Mouse (Mus musculus) limb, embryonic 11.5 days (tissue): ENCODE measurements at regions not wholly inside any gene's neighbourhood (a gene's known extent, or its start where the extent isn't known, plus 50 kb on each side); places are given as distances from the start of the nearest gene placed in this dataset.

ENCODE experiments used
- ATAC-seq: fragments of 200-750 bp; cut with Nextera tagmentation; 2 replicates; pipeline ENCODE4 v1.8.0; 2017; ENCODE audit warnings: low read depth; ENCODE audit not compliant: insufficient number of reproducible peaks, low FRiP score, low TSS enrichment
- DNase-seq: peaks from one replicate; pipeline ENCODE4 v3.0.0-alpha.2; 2015; ENCODE audit warnings: low spot score
- H3K27ac ChIP-seq: fragments of 300-500 bp; sonication (generic); replicated peaks from 2 replicates; pipeline ENCODE4 v1.5.1; 2014; ENCODE audit warnings: low read depth, mild to moderate bottlenecking, low read length
- H3K27me3 ChIP-seq: fragments of 300-500 bp; sonication (generic); 2 replicates; pipeline ENCODE4 v1.6.1; 2014; ENCODE audit warnings: mild to moderate bottlenecking, low read length, mixed read lengths; ENCODE audit not compliant: control insufficient read depth, insufficient read depth
- H3K36me3 ChIP-seq: fragments of 300-500 bp; sonication (generic); 2 replicates; pipeline ENCODE4 v1.6.1; 2014; ENCODE audit warnings: mild to moderate bottlenecking, low read length, moderate library complexity, mixed read lengths; ENCODE audit not compliant: control insufficient read depth, insufficient read depth
- H3K4me1 ChIP-seq: fragments of 300-500 bp; sonication (generic); 2 replicates; pipeline ENCODE4 v1.6.1; 2014; ENCODE audit warnings: low read length, mixed read lengths; ENCODE audit not compliant: control insufficient read depth, insufficient read depth
- H3K4me2 ChIP-seq: fragments of 300-500 bp; sonication (generic); 2 replicates; pipeline ENCODE4 v1.6.1; 2014; ENCODE audit warnings: low read depth, mild to moderate bottlenecking, moderate library complexity; ENCODE audit not compliant: severe bottlenecking
- H3K4me3 ChIP-seq: fragments of 300-500 bp; sonication (generic); 2 replicates; pipeline ENCODE4 v1.5.1; 2014; ENCODE audit warnings: low read depth, low read length
- H3K9ac ChIP-seq: fragments of 300-500 bp; sonication (generic); 2 replicates; pipeline ENCODE4 v1.6.1; 2014; ENCODE audit warnings: mild to moderate bottlenecking, low read length
- H3K9me3 ChIP-seq: fragments of 300-500 bp; sonication (generic); 2 replicates; pipeline ENCODE4 v1.6.1; 2016; ENCODE audit warnings: low read length; ENCODE audit not compliant: control insufficient read depth
- WGBS: fragments of 180-500 bp; shearing (Covaris S2); extraction: QIAGEN DNeasy Blood & Tissue Kit; methylation state at CpG from one replicate; pipeline ENCODE4 v1.1.7; 2014; 5-methylcytosine and 5-hydroxymethylcytosine counted together

DNA sequence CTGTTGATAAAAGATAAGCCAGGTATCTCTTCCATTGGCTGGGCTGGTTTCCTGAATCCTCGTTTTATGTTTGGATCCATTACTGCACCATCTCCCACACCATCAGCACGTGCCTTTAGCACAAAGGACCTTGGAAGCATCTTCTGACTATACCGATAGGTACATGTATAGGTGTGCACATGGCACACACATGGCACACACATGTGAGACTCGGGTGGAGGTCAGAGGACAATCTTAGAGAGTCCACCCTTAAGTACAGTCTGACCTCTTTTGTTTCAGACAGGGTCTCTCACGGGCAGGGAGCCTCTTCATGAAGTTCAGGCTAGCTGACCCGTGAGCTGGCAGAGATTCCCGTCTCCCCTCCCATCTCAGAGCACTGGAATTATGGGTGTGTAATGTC, 142.3 kb upstream of the Zfp618 start:
- H3K4me2 ChIP-seq = no peak overlapping the region
- H3K9ac ChIP-seq = no peak overlapping the region
- H3K27me3 ChIP-seq = no peaks in the 10 kb centered on the region
- WGBS = 74% methylated on average over 7 of the region's 7 CpGs
- H3K4me1 ChIP-seq = no peaks in the 10 kb centered on the region
- H3K36me3 ChIP-seq = no peaks in the 10 kb centered on the region
- DNase-seq (no peak), ATAC-seq (no peak)
- no peak overlapping the region for H3K4me3 ChIP-seq
- H3K27ac ChIP-seq = no peak overlapping the region
- no peaks in the 10 kb centered on the region for H3K9me3 ChIP-seq

- DNase-seq (no peak), ATAC-seq (no peak)
- 43% methylated on average over 9 of the region's 9 CpGs for WGBS
- Histone ChIP-seq H3K9ac (no peak overlapping the region), H3K36me3 (no peaks in the 10 kb centered on the region), H3K27ac (no peak overlapping the region), H3K27me3 (no peaks in the 10 kb centered on the region), H3K4me1 (no peaks in the 10 kb centered on the region), H3K4me2 (no peak overlapping the region), H3K9me3 (no peaks in the 10 kb centered on the region), H3K4me3 (no peak overlapping the region)
Observed at GRCm38 (mm10) chr4:62823555-62824250, 141.7 kb upstream of the Zfp618 start.

- ATAC-seq = no peak
- Histone ChIP-seq H3K9me3 (no peaks in the 10 kb centered on the region), H3K36me3 (no peaks in the 10 kb centered on the region), H3K27ac (no peak overlapping the region), H3K4me3 (no peak overlapping the region), H3K27me3 (no peaks in the 10 kb centered on the region), H3K4me1 (no peaks in the 10 kb centered on the region), H3K9ac (no peak overlapping the region), H3K4me2 (no peak overlapping the region)
- 78% methylated on average over 10 of the region's 10 CpGs for WGBS
- DNase-seq = no peak
Observed at GRCm38 (mm10) chr4:62824581-62824980, 140.8 kb upstream of the Zfp618 start.

DNA sequence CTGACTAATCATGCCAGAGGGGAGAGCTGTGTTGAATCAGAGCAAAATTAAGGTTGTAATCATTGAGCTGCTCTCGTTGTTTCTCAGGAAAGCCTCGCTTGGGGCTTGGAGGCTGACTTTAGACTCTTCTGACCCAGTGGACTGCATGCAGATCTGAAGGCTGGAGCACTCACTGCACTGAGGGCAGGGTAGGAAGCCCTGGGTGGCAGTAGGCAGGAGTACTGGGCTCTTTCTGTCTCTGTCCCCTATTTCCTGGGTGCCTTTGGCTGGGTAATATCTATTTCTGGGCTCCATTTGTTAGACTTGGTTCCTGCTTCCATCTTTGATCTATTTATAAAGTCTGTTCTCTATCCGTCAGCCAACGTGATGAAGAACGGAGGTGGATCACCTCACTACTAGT, 140.1 kb upstream of the Zfp618 start:
- no peak for ATAC-seq
- no peaks in the 10 kb centered on the region for H3K4me1 ChIP-seq
- no peaks in the 10 kb centered on the region for H3K9me3 ChIP-seq
- H3K9ac ChIP-seq = no peak overlapping the region
- no peaks in the 10 kb centered on the region for H3K36me3 ChIP-seq
- H3K27ac ChIP-seq = no peak overlapping the region
- H3K4me2 ChIP-seq = no peak overlapping the region
- WGBS = 73% methylated on average over 5 of the region's 5 CpGs
- no peaks in the 10 kb centered on the region for H3K27me3 ChIP-seq
- no peak overlapping the region for H3K4me3 ChIP-seq
- no peak for DNase-seq

GRCm38 (mm10) chr4:62828963-62829362, 136.4 kb upstream of the Zfp618 start:
- Histone ChIP-seq H3K4me1 (peaks cover under 1% of the 10 kb centered on the region; the same call in 1 of the 2 replicates), H3K36me3 (no peaks in the 10 kb centered on the region), H3K4me2 (no peak overlapping the region), H3K27ac (no peak overlapping the region), H3K4me3 (no peak overlapping the region), H3K9me3 (no peaks in the 10 kb centered on the region), H3K27me3 (no peaks in the 10 kb centered on the region), H3K9ac (no peak overlapping the region)
- WGBS = 83% methylated on average over 7 of the region's 7 CpGs
- DNase-seq (no peak), ATAC-seq (no peak)

GRCm38 (mm10) chr4:62833944-62834343, 131.4 kb upstream of the Zfp618 start:
- Histone ChIP-seq H3K4me3 (no peak overlapping the region), H3K27ac (no peak overlapping the region), H3K4me2 (no peak overlapping the region), H3K27me3 (no peaks in the 10 kb centered on the region), H3K9ac (no peak overlapping the region), H3K9me3 (no peaks in the 10 kb centered on the region), H3K36me3 (no peaks in the 10 kb centered on the region), H3K4me1 (peaks cover 3% of the 10 kb centered on the region; the same call in 1 of the 2 replicates)
- 28% methylated on average over 7 of the region's 7 CpGs for WGBS
- DNase-seq (peak; percentile 34), ATAC-seq (no peak)

DNA sequence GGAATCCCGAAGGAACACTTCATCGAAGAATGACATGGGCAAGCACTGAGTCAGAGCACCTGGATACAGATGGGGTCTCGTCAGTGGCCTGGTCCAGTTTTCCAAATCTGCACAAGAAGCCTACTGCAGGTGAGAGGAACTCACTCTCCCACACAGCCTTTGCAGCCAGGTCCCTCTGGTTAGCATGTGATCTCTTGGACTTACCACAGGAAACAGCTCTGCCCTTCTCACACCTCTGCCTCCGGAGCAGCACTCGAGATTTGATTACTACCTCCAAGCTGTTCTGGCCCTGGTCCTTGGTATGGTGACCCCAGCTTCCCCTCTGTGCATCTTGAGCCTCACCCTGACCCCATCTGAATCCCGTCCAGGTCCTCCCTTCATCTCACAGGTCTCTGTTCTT, 128.5 kb upstream of the Zfp618 start:
- DNase-seq (no peak), ATAC-seq (no peak)
- Histone ChIP-seq H3K4me2 (no peak overlapping the region), H3K9ac (no peak overlapping the region), H3K27me3 (no peaks in the 10 kb centered on the region), H3K36me3 (no peaks in the 10 kb centered on the region), H3K9me3 (no peaks in the 10 kb centered on the region), H3K4me3 (no peak overlapping the region), H3K4me1 (peaks cover 3% of the 10 kb centered on the region; the same call in 1 of the 2 replicates), H3K27ac (no peak overlapping the region)
- WGBS = 53% methylated on average over 6 of the region's 6 CpGs

DNA sequence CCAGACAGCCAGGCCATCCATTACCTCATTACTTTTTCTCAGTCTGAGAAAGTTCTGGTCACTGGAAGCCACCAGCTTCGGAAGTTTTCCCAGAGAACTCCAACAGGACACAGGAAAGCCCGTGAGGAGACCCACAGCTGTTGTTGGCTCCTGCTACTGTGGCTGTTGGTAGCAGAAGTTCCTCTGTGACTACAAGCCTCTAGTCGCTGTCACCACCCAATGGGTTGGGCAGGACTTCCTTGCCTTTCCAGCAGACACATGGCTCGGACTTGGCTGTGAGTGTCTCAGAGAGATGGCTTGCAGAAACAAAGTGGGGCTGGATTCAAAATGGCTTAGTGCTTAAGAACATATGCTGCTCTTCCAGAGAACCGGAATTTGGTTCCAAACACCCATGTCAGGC, 114.8 kb upstream of the Zfp618 start:
- Histone ChIP-seq H3K9me3 (no peaks in the 10 kb centered on the region), H3K36me3 (no peaks in the 10 kb centered on the region), H3K27me3 (no peaks in the 10 kb centered on the region), H3K27ac (no peak overlapping the region), H3K4me3 (no peak overlapping the region), H3K4me1 (no peaks in the 10 kb centered on the region), H3K4me2 (no peak overlapping the region), H3K9ac (no peak overlapping the region)
- DNase-seq (no peak), ATAC-seq (no peak)
- WGBS = 83% methylated on average over 5 of the region's 5 CpGs

- Histone ChIP-seq H3K4me1 (no peaks in the 10 kb centered on the region), H3K27me3 (no peaks in the 10 kb centered on the region), H3K27ac (no peak overlapping the region), H3K9ac (no peak overlapping the region), H3K4me3 (no peak overlapping the region), H3K4me2 (no peak overlapping the region), H3K36me3 (no peaks in the 10 kb centered on the region), H3K9me3 (no peaks in the 10 kb centered on the region)
- ATAC-seq (no peak), DNase-seq (no peak)
- WGBS = 85% methylated on average over 1 of the region's 1 CpGs
Observed at GRCm38 (mm10) chr4:62853335-62853734, 112.0 kb upstream of the Zfp618 start.
